Mouse (Mus musculus): ENCODE results near the gene Dpf1.

DNA sequence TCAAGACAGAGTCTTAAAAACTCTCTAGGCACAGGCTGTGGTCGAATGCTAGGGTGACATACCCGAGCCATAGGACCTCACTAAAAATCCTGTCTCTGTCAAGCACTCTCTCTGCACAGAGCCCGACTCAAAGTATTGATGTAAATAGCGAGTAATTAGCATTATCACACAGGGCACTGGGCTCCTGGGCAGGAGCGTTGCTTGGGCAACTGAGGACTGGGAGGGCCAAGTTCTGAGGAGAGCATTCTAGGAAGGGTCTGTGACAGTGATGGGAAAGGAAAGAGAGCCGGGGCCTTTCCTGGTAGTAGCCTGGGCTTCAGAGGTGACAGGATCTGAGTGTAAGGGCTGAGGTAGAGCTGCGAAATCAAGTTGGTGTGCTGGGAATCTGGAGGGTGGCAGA is 2.4 kb downstream of the Dpf1 start:
- no peak for TF ChIP-seq GATA1 (IDR thresholded peaks at IDR 0.05; ENCODE audit: borderline replicate concordance, low read length)
- TF ChIP-seq FLI1 (IDR thresholded peaks at IDR 0.05; ENCODE audit: low read length): no peak

Data from megakaryocyte, embryonic 14.5 days (primary cell).